Comparison of ENCODE assay signal across 9 mouse cellular contexts in the genomic region with DNA sequence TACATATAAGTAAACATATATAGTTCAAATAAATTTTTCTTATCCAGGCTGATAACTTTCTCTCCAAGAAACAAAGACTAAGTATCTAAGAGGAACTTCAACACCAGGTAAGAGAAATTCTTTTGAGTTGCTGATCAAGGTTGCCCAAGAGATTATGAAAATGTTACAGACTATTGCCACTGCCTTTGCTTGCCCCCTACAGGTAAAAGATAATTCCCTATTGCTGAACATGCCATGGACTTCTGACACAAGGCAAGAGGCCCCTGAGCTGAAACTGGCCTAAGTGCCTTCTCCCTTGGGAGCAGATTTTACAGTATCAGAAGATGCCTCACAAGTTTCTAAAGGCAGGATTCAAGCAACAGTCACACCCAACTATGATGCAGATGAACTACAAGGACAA.
"Had no signal": no experiment of that assay in that cellular context is flagged by ENCODE, and none has a peak within 500 bp of the region (broad histone marks: within the 10 kb centered on the region; RNA-seq: fewer than 3 reads in every experiment).

No protein-coding gene starts in this region.

- H3K27ac ChIP-seq: kidney, embryonic 15.5 days; limb, embryonic 15.5 days; liver, embryonic 12.5 days; midbrain, embryonic 10.5 days; neural tube, embryonic 15.5 days; stomach, embryonic 15.5 days had no signal

- ATAC-seq: liver, embryonic 12.5 days had no signal

- H3K36me3 ChIP-seq: kidney, embryonic 15.5 days; limb, embryonic 15.5 days; liver, embryonic 12.5 days; midbrain, embryonic 10.5 days; neural tube, embryonic 15.5 days; stomach, embryonic 15.5 days had no signal

- DNase-seq: thymus, adult 18-20 months had no signal

- H3K9ac ChIP-seq: kidney, embryonic 15.5 days; limb, embryonic 15.5 days; liver, embryonic 12.5 days; lung, embryonic 14.5 days; neural tube, embryonic 15.5 days; stomach, embryonic 15.5 days had no signal

- H3K4me2 ChIP-seq: kidney, embryonic 15.5 days; limb, embryonic 15.5 days; liver, embryonic 12.5 days; lung, embryonic 14.5 days; neural tube, embryonic 15.5 days; stomach, embryonic 15.5 days had no signal

- H3K27me3 ChIP-seq: kidney, embryonic 15.5 days; limb, embryonic 15.5 days; liver, embryonic 12.5 days; neural tube, embryonic 15.5 days; stomach, embryonic 15.5 days had no signal

- H3K9me3 ChIP-seq: kidney, embryonic 15.5 days; limb, embryonic 15.5 days; liver, embryonic 12.5 days; midbrain, embryonic 10.5 days; neural tube, embryonic 15.5 days; stomach, embryonic 15.5 days had no signal

- H3K4me3 ChIP-seq: kidney, embryonic 15.5 days; limb, embryonic 15.5 days; liver, embryonic 12.5 days; midbrain, embryonic 10.5 days; myocyte; neural tube, embryonic 15.5 days; stomach, embryonic 15.5 days had no signal

- H3K4me1 ChIP-seq: kidney, embryonic 15.5 days; limb, embryonic 15.5 days; liver, embryonic 12.5 days; neural tube, embryonic 15.5 days; stomach, embryonic 15.5 days had no signal
